Mouse (Mus musculus): Measurements from ENCODE around the gene Nbea.
A peak's percentile ranks its signal among the peaks of the same experiment; 100 is the strongest.

The Nbea gene

GRCm38 (mm10) chr3:55785981-55786725, 397.3 kb downstream of the Nbea start:
- no peak for ATAC-seq (ENCODE audit: insufficient number of reproducible peaks, low FRiP score, low TSS enrichment)

GRCm38 (mm10) chr3:55785266-55785980, 398.1 kb downstream of the Nbea start:
- ATAC-seq (ENCODE audit: insufficient number of reproducible peaks, low FRiP score, low TSS enrichment), result no peak

- ATAC-seq (ENCODE audit: insufficient number of reproducible peaks, low FRiP score, low TSS enrichment), result no peak
These were observed 399.4 kb downstream of the Nbea start for GRCm38 (mm10) chr3:55784101-55784500.

GRCm38 (mm10) chr3:55783171-55784081, 400.1 kb downstream of the Nbea start:
- no peak for ATAC-seq (ENCODE audit: insufficient number of reproducible peaks, low FRiP score, low TSS enrichment)

GRCm38 (mm10) chr3:55782771-55783170, 400.7 kb downstream of the Nbea start:
- ATAC-seq (ENCODE audit: insufficient number of reproducible peaks, low FRiP score, low TSS enrichment), result no peak

GRCm38 (mm10) chr3:55782056-55782687, 401.3 kb downstream of the Nbea start, which contains the start of gene Mab21l1:
Gene Mab21l1 (plus strand): TSS chr3:55782510.
- ATAC-seq (ENCODE audit: insufficient number of reproducible peaks, low FRiP score, low TSS enrichment), result peak; percentile 77

- no peak; the same call in 1 of the 2 replicates for ATAC-seq (ENCODE audit: insufficient number of reproducible peaks, low FRiP score, low TSS enrichment)
These were observed 402.0 kb downstream of the Nbea start for GRCm38 (mm10) chr3:55781429-55782055.

GRCm38 (mm10) chr3:55780120-55781070, 403.1 kb downstream of the Nbea start:
- peak; percentile 24; the same call in 1 of the 2 replicates for ATAC-seq (ENCODE audit: insufficient number of reproducible peaks, low FRiP score, low TSS enrichment)

GRCm38 (mm10) chr3:55778764-55779730, 404.5 kb downstream of the Nbea start:
- ATAC-seq (ENCODE audit: insufficient number of reproducible peaks, low FRiP score, low TSS enrichment), result no peak

GRCm38 (mm10) chr3:55777501-55777900, 406.0 kb downstream of the Nbea start:
- no peak for ATAC-seq (ENCODE audit: insufficient number of reproducible peaks, low FRiP score, low TSS enrichment)

- no peak for ATAC-seq (ENCODE audit: insufficient number of reproducible peaks, low FRiP score, low TSS enrichment)
These were observed 407.7 kb downstream of the Nbea start for GRCm38 (mm10) chr3:55775753-55776152.

- no peak for ATAC-seq (ENCODE audit: insufficient number of reproducible peaks, low FRiP score, low TSS enrichment)
These were observed 408.3 kb downstream of the Nbea start for GRCm38 (mm10) chr3:55775245-55775644.

GRCm38 (mm10) chr3:55774203-55774602, 409.3 kb downstream of the Nbea start:
- peak; percentile 81 for ATAC-seq (ENCODE audit: insufficient number of reproducible peaks, low FRiP score, low TSS enrichment)

- ATAC-seq (ENCODE audit: insufficient number of reproducible peaks, low FRiP score, low TSS enrichment), result no peak
These were observed 414.2 kb downstream of the Nbea start for GRCm38 (mm10) chr3:55769308-55769707.

GRCm38 (mm10) chr3:55768654-55769053, 414.8 kb downstream of the Nbea start:
- ATAC-seq (ENCODE audit: insufficient number of reproducible peaks, low FRiP score, low TSS enrichment), result no peak

- no peak for ATAC-seq (ENCODE audit: insufficient number of reproducible peaks, low FRiP score, low TSS enrichment)
These were observed 419.9 kb downstream of the Nbea start for GRCm38 (mm10) chr3:55763591-55763990.

GRCm38 (mm10) chr3:55758297-55758696, 425.2 kb downstream of the Nbea start:
- 0 out of 2 replicates have a peak, but pooled peaks have one; percentile 33 for ATAC-seq (ENCODE audit: insufficient number of reproducible peaks, low FRiP score, low TSS enrichment)
